Mouse (Mus musculus) liver, embryonic 18 days (tissue): Measurements from ENCODE around the gene Nup205. TPM values are rescaled to one million over a fixed set of nuclear protein-coding genes. Genes with fewer than 3 reads are reported as not detected.

Experiments used
- polyA plus RNA-seq: library from polyadenylated mRNA; depleted of rRNA; stranded (reverse); fragments of >200 nt; gene quantifications from 2 replicates; pipeline ENCODE4 v1.2.3, GENCODE M21; 2012; rRNA removed

Gene Nup205
- 10.9 and 11.6 TPM in 2 replicates for polyA plus RNA-seq

DNA sequence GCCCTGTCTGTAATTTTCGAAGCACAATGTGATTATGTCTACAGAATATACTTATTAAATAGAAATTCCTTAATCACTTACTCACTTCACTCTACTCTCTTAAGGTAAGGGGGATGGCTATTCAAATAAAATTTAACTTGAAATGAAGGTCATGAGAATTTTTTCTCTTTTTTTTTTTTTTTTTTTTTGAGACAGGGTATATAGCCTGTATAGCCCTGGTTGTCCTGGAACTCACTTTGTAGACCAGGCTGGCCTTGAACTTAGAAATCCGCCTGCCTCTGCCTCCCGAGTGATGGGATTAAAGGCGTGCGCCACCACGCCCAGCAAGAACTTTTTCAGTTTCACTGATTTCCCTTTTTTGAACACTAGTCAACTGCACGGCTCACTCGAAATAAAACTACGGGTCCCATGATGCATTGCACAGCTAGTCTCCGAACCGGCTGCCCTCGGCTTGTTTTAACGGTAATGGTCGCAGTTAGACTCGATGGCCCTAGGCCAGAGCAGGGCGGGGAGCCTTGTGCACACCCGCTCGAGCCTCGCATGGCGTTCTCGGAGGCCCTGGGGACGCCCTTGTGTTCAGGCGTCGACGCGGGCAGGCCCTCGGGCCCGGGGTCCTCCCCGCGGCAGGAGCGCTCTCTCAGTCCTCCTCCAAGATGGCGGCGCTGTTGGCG lies at the start of gene Nup205:
Gene Nup205, plus strand, starts transcription at position 443 of the 671 bp plus-strand sequence.

DNA sequence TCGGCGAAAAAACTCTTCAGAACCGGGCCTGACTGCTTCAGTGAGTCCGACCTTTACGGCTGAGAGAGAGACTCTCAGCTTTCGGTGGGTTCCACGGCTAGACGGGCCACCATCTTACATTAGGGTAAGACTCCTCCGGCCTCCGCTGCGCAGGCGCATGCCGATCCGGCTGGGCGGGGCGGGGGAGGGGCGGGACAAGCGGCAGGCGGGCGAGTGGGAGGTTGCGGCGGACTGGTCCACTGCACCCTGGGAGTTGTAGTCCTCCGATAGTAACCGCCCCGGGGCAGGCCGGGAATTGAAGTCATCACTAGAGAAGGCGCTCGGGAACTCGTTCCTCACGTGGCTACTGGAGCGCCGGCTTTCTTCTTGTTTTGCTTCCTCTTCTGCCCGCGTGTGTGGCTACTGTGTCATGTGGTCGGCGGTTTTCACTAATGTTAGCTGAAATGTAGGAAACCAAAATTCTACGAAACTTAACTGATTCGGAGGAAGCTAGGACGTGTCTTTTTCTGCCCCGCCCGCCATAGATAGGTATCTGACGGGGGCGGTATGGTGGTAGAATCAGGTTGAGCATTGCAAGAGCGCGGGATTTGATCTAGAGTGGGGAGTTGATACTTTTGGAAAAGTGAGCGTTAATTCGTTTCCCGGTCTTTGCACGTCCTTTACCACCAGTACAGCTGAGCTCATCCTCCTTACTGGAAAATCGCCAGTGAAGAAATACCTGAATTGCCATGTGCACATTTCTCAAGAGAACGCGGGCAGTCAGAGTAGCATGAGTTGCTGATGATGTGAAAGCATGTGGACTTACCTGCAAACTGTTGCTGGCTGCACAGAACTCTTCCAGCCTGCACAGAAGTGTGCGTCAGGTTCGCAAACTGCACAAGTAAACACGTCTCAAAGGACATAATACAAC lies 43.4 kb upstream of the Nup205 start, which contains the start of gene Cnot4:
Gene Cnot4, minus strand, starts transcription at position 146 of the 910 bp plus-strand sequence.

Other genes starting within 250 kb of the Nup205 start
- gene Slc23a4, start 189.0 kb upstream of the Nup205 start, polyA plus RNA-seq, result 0.10 and 0.11 TPM in 2 replicates
- gene Cnot4, start 43.7 kb upstream of the Nup205 start, polyA plus RNA-seq, result 5.8 and 6.7 TPM in 2 replicates
- 0.01 and 0.02 TPM in 2 replicates for gene Slc13a4, start 130.7 kb downstream of the Nup205 start, polyA plus RNA-seq
- gene Fam180a, start 148.7 kb downstream of the Nup205 start, polyA plus RNA-seq, result 0.17 TPM in 2 replicates